Mouse (Mus musculus): ENCODE results near the gene Fmnl1. TPM values are rescaled to one million over a fixed set of nuclear protein-coding genes. Genes with fewer than 3 reads are reported as not detected.
A peak's percentile ranks its signal among the peaks of the same experiment; 100 is the strongest.

The Fmnl1 gene
- polyA plus RNA-seq, 1 experiment from 2014 or later = 7.6 TPM

DNA sequence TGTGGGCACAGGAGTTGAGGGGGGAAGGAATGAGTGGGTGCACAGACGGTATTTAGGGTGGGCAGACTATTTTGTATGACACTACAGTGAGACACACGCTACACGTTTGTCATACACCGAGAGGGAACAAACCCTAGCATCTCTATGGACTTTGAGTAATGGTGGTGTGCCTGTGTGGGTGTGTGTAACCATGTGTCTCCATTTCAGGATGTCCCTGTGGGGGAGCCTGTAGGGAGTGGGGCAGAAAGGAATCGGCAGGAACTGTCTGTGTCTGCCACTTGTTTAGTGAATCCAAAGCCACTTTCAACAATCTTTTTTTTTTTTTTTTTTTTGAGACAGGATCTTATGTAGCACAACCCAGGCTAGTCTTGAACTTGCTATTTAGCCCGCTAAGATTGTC, 35.3 kb downstream of the Fmnl1 start:
- Histone ChIP-seq H3K36me3 (ENCODE audit: control insufficient read depth, insufficient read depth, low read length) (no peaks in the 10 kb centered on the region), H3K4me3 (ENCODE audit: low read length) (no peak overlapping the region), H3K27ac (ENCODE audit: low read depth, low read length) (no peak overlapping the region), H3K4me1 (ENCODE audit: control insufficient read depth, insufficient read depth, low read depth, low read length) (peaks cover 6% of the 10 kb centered on the region; the same call in 1 of the 2 replicates), H3K4me2 (ENCODE audit: low read length) (no peak overlapping the region), H3K9me3 (ENCODE audit: control insufficient read depth, low read length) (no peaks in the 10 kb centered on the region), H3K27me3 (replicated peaks; ENCODE audit: control insufficient read depth, insufficient read depth, low read length) (no peaks in the 10 kb centered on the region), H3K9ac (ENCODE audit: low read depth, low read length) (no peak overlapping the region)
- 92% methylated on average over 6 of the region's 6 CpGs for WGBS
- no peak for ATAC-seq

DNA sequence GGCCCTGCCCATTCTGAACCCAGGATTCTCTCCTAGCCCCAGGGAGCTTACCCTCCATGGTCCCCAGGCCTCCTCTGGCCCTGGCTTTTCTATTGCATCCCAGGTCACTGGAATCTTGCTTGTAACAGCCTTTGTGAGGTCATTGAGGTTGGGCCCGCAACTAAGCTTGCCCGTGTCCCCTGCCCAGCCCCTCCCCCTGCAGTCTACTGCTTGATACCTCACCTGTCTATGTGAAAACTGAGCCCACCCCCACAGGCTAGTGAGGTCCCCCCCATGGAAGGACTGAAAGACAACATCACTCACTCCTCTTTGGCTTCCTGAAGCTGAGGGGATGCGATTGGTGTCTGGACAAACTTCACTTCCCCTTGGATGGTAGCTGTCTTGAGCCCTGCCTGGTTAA, 37.6 kb downstream of the Fmnl1 start, which contains the start of gene 1700023F06Rik:
1700023F06Rik (minus strand) TSS at position 101 of the 400 bp plus-strand sequence.
- Histone ChIP-seq H3K4me2 (ENCODE audit: low read length) (no peak within 1 kb of the TSS), H3K27ac (ENCODE audit: low read depth, low read length) (no peak within 1 kb of the TSS), H3K4me3 (ENCODE audit: low read length) (no peak within 1 kb of the TSS), H3K27me3 (replicated peaks; ENCODE audit: control insufficient read depth, insufficient read depth, low read length) (no peaks in the 10 kb centered on the region), H3K9ac (ENCODE audit: low read depth, low read length) (no peak within 1 kb of the TSS), H3K36me3 (ENCODE audit: control insufficient read depth, insufficient read depth, low read length) (no peaks in the 10 kb centered on the region), H3K9me3 (ENCODE audit: control insufficient read depth, low read length) (no peaks in the 10 kb centered on the region), H3K4me1 (ENCODE audit: control insufficient read depth, insufficient read depth, low read depth, low read length) (no peaks in the 10 kb centered on the region)
- ATAC-seq = no peak
- WGBS = 95% methylated on average over 3 of the region's 3 CpGs

DNA sequence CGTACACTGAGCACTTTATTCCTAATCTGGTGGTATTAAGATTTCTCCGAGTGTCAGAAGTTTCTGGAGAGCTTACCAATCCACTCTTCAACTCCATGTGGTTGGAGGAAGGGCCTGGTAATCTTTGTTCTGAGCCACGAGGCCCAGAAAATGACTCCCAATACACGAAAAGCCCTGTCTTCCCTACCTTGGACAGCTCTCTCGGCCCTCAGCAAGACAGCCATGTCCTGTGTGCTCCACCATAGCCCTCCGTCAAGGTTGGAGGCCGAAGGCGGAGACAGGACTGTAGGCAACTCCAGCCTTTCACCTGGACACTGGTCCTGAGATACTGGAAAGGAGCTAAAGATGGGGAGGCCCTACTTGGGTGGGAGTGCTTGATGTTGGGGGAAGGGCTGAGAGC, 39.4 kb downstream of the Fmnl1 start:
- Histone ChIP-seq H3K9ac (ENCODE audit: low read depth, low read length) (no peak overlapping the region), H3K4me3 (ENCODE audit: low read length) (no peak overlapping the region), H3K9me3 (ENCODE audit: control insufficient read depth, low read length) (no peaks in the 10 kb centered on the region), H3K4me1 (ENCODE audit: control insufficient read depth, insufficient read depth, low read depth, low read length) (no peaks in the 10 kb centered on the region), H3K27me3 (replicated peaks; ENCODE audit: control insufficient read depth, insufficient read depth, low read length) (no peaks in the 10 kb centered on the region), H3K27ac (ENCODE audit: low read depth, low read length) (no peak overlapping the region), H3K4me2 (ENCODE audit: low read length) (no peak overlapping the region), H3K36me3 (ENCODE audit: control insufficient read depth, insufficient read depth, low read length) (no peaks in the 10 kb centered on the region)
- WGBS = 72% methylated on average over 8 of the region's 8 CpGs
- no peak for ATAC-seq

DNA sequence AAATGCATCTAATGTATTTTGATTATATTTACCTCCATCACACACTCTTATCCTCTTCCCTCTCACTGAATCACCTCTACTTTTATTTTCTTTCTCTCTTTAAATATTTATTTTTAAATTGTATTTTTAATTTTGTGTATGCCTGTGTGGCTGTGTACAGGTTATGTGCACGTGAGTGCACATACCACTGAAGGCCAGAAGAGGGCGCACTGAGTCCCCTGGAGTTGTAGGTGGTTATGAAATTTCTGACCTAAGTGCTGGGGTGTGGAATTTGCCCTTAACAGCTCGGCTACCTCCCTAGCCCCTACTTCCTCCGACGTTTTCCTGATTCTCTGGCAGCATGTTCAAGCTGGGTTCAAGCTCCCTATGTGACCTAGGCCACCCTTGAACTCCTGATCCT, 42.8 kb downstream of the Fmnl1 start:
- no peak overlapping the region for H3K27ac ChIP-seq (ENCODE audit: low read depth, low read length)
- 87% methylated on average over 5 of the region's 5 CpGs for WGBS
- H3K4me1 ChIP-seq (ENCODE audit: control insufficient read depth, insufficient read depth, low read depth, low read length) = peaks cover 5% of the 10 kb centered on the region; the same call in 1 of the 2 replicates
- H3K9ac ChIP-seq (ENCODE audit: low read depth, low read length) = no peak overlapping the region
- no peak for ATAC-seq
- no peaks in the 10 kb centered on the region for H3K9me3 ChIP-seq (ENCODE audit: control insufficient read depth, low read length)
- H3K36me3 ChIP-seq (ENCODE audit: control insufficient read depth, insufficient read depth, low read length) = no peaks in the 10 kb centered on the region
- H3K4me2 ChIP-seq (ENCODE audit: low read length) = no peak overlapping the region
- no peak overlapping the region for H3K4me3 ChIP-seq (ENCODE audit: low read length)
- H3K27me3 ChIP-seq (replicated peaks; ENCODE audit: control insufficient read depth, insufficient read depth, low read length) = no peaks in the 10 kb centered on the region

DNA sequence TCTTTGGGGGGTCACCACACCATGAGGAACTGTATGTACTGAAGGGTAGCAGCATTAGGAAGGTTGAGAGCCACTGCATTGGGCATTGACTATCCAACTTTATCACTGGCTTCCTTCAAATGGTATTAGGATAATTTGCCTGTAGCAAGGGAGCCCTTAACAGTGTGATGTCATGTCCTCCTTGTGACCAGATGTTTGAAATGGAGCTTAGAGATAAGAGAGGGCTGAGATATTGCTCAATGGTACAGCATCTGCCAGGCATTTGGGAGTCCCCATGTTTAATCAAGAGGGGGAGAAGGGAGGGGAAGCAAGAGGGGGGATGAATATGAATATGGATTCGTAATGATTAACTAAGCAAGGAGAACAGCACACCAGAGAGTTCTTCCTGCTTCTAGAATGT, 44.4 kb downstream of the Fmnl1 start:
- Histone ChIP-seq H3K4me3 (ENCODE audit: low read length) (no peak overlapping the region), H3K9ac (ENCODE audit: low read depth, low read length) (no peak overlapping the region), H3K4me2 (ENCODE audit: low read length) (no peak overlapping the region), H3K27me3 (replicated peaks; ENCODE audit: control insufficient read depth, insufficient read depth, low read length) (no peaks in the 10 kb centered on the region), H3K27ac (ENCODE audit: low read depth, low read length) (no peak overlapping the region), H3K4me1 (ENCODE audit: control insufficient read depth, insufficient read depth, low read depth, low read length) (peaks cover 5% of the 10 kb centered on the region; the same call in 1 of the 2 replicates), H3K9me3 (ENCODE audit: control insufficient read depth, low read length) (no peaks in the 10 kb centered on the region), H3K36me3 (ENCODE audit: control insufficient read depth, insufficient read depth, low read length) (no peaks in the 10 kb centered on the region; the same call in 1 of the 2 replicates)
- no peak for ATAC-seq
- 79% methylated on average over 1 of the region's 1 CpGs for WGBS

DNA sequence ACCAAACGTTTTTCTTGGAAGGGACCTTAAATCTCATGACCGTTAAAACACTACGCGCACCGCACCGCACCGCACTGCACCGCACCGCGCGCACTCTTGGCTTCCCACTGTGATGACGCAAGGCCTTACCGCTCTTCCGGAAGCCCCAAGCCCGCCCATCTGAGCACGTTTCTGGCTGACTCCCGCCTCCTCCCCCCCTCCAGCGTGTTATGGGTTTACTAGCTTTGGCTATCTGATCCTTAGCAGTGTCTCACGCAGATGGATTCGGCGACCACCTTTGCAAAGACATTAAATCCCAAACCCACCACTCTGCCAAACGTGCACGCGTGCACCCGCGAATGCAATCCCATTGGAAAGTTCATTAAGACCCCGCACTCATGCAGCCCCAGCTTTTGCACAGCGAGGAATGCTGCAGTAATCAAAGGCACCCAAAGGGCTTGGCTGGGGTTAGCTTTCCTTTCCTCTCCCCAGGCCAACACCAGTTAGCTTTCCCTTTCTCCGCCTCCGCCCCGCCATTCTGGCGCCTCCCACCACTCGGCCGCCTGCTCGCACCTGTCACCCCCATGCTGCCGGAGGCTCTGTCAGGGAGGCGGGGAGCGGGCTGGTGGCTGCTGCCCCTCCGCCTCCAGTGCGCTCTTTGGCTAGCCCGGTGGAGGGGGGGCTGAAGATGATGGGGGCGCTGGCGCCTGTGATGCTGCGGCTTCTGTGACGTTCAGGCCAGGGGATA, 47.0 kb downstream of the Fmnl1 start, which contains the start of gene Spata32:
Spata32 (minus strand) TSS at position 643 of the 727 bp plus-strand sequence.
- Histone ChIP-seq H3K4me2 (ENCODE audit: low read length) (peak within 1 kb of the TSS; percentile 96), H3K9me3 (ENCODE audit: control insufficient read depth, low read length) (no peaks in the 10 kb centered on the region), H3K27ac (ENCODE audit: low read depth, low read length) (peak within 1 kb of the TSS; percentile 73), H3K36me3 (ENCODE audit: control insufficient read depth, insufficient read depth, low read length) (peaks cover 3% of the 10 kb centered on the region), H3K4me3 (ENCODE audit: low read length) (peak within 1 kb of the TSS; percentile 57), H3K27me3 (replicated peaks; ENCODE audit: control insufficient read depth, insufficient read depth, low read length) (no peaks in the 10 kb centered on the region), H3K9ac (ENCODE audit: low read depth, low read length) (peak within 1 kb of the TSS; percentile 76), H3K4me1 (ENCODE audit: control insufficient read depth, insufficient read depth, low read depth, low read length) (peaks cover 5% of the 10 kb centered on the region; the same call in 1 of the 2 replicates)
- ATAC-seq = peak; percentile 91
- WGBS = under 1% methylated on average over 45 of the region's 45 CpGs

DNA sequence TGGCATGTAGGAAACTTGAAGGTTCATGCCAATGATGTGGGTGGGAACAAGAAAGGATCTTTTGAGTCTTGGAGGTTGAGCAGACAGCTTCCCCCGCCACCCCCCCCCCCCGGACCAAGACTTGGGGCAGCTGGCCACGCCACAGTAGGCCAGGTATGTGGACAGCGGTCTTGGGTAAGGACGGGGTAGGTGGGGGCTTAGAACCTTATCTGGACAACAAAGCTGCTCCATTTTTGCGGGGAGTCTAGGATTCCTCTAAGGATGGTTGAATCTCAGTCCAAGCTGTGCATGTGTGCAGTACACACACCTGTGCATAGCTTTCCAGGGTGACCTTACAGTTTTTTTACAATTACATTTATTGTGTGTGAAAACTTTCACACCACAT, 47.6 kb downstream of the Fmnl1 start:
- peak overlapping the region; percentile 57 for H3K4me3 ChIP-seq (ENCODE audit: low read length)
- no peaks in the 10 kb centered on the region for H3K27me3 ChIP-seq (replicated peaks; ENCODE audit: control insufficient read depth, insufficient read depth, low read length)
- peaks cover 5% of the 10 kb centered on the region; the same call in 1 of the 2 replicates for H3K4me1 ChIP-seq (ENCODE audit: control insufficient read depth, insufficient read depth, low read depth, low read length)
- H3K36me3 ChIP-seq (ENCODE audit: control insufficient read depth, insufficient read depth, low read length) = peaks cover 4% of the 10 kb centered on the region
- peak overlapping the region; percentile 76 for H3K9ac ChIP-seq (ENCODE audit: low read depth, low read length)
- no peaks in the 10 kb centered on the region for H3K9me3 ChIP-seq (ENCODE audit: control insufficient read depth, low read length)
- H3K27ac ChIP-seq (ENCODE audit: low read depth, low read length) = peak overlapping the region; percentile 73
- H3K4me2 ChIP-seq (ENCODE audit: low read length) = peak overlapping the region; percentile 96
- WGBS = 31% methylated on average over 6 of the region's 6 CpGs
- peak; percentile 51 for ATAC-seq

DNA sequence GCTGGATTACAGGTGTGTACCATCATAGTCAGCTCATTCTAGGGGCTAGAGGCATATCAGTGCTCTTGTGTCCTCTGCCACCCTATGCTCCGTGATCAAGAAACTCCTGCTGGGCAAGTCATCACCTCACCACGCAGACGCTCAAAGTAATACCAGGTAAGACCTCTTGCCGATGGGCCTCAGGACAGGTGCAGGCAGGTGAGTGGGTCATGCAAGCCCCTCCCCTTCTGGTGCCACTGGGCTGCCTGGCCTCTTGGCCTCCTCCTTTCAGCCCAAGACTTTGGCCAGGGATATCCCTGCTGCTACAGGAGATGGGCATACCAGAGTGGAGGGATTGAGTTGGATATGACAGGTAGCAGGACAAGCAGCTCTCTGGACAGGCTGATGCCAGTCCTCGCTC, 48.4 kb downstream of the Fmnl1 start:
- Histone ChIP-seq H3K27ac (ENCODE audit: low read depth, low read length) (no peak overlapping the region), H3K36me3 (ENCODE audit: control insufficient read depth, insufficient read depth, low read length) (peaks cover 5% of the 10 kb centered on the region), H3K27me3 (replicated peaks; ENCODE audit: control insufficient read depth, insufficient read depth, low read length) (no peaks in the 10 kb centered on the region), H3K4me2 (ENCODE audit: low read length) (no peak overlapping the region), H3K9ac (ENCODE audit: low read depth, low read length) (no peak overlapping the region), H3K4me3 (ENCODE audit: low read length) (no peak overlapping the region), H3K4me1 (ENCODE audit: control insufficient read depth, insufficient read depth, low read depth, low read length) (peaks cover 5% of the 10 kb centered on the region; the same call in 1 of the 2 replicates), H3K9me3 (ENCODE audit: control insufficient read depth, low read length) (no peaks in the 10 kb centered on the region)
- no peak for ATAC-seq
- 94% methylated on average over 5 of the region's 5 CpGs for WGBS

DNA sequence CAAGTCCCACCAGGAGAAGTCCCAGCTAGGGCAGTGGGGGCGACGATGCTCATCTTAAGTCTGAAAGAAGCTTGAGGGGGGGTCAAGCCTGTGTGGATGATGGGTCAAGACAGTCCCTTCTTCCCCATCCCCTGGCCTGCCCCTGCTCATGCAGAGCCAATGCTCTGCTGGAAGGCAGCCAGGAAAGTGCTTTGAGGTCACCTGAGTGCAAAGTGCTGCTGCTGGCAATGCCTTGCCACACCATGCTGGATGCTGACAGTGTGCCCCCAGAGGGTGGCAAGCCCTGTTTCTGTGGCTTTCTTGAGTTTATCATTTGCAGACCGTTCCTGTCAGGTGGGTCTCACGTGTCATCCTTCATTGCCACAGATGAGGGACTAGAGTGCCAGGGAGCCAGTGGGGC, 49.1 kb downstream of the Fmnl1 start:
- H3K27me3 ChIP-seq (replicated peaks; ENCODE audit: control insufficient read depth, insufficient read depth, low read length) = no peaks in the 10 kb centered on the region
- H3K4me3 ChIP-seq (ENCODE audit: low read length) = no peak overlapping the region
- no peak overlapping the region for H3K9ac ChIP-seq (ENCODE audit: low read depth, low read length)
- ATAC-seq = no peak
- H3K4me2 ChIP-seq (ENCODE audit: low read length) = no peak overlapping the region
- no peaks in the 10 kb centered on the region for H3K9me3 ChIP-seq (ENCODE audit: control insufficient read depth, low read length)
- peaks cover 5% of the 10 kb centered on the region; the same call in 1 of the 2 replicates for H3K4me1 ChIP-seq (ENCODE audit: control insufficient read depth, insufficient read depth, low read depth, low read length)
- H3K27ac ChIP-seq (ENCODE audit: low read depth, low read length) = no peak overlapping the region
- H3K36me3 ChIP-seq (ENCODE audit: control insufficient read depth, insufficient read depth, low read length) = peaks cover 5% of the 10 kb centered on the region
- WGBS = 84% methylated on average over 4 of the region's 4 CpGs

Measured in hindbrain, embryonic 16.5 days (tissue).